Mouse (Mus musculus) E14TG2a.4 (cell line): ENCODE data around the gene Ssh3.

ENCODE experiments used
- H3K27me3 ChIP-seq: 2 replicates; pipeline ENCODE4 v1.6.1; 2014; ENCODE audit warnings: low read length, control low read depth; ENCODE audit not compliant: insufficient read depth
- H3K36me3 ChIP-seq: 2 replicates; pipeline ENCODE4 v1.6.1; 2014; ENCODE audit warnings: low read length, control low read depth; ENCODE audit not compliant: insufficient read depth
- H3K4me1 ChIP-seq: replicated peaks from 2 replicates; pipeline ENCODE4 v1.6.1; 2014; ENCODE audit warnings: low read depth, low read length, control low read depth
- H3K4me3 ChIP-seq: replicated peaks from 2 replicates; pipeline ENCODE4 v1.5.1; 2014; ENCODE audit warnings: mild to moderate bottlenecking, low read length
- H3K9me3 ChIP-seq: 2 replicates; pipeline ENCODE4 v1.6.1; 2014; ENCODE audit warnings: low read length, control low read depth
- CTCF ChIP-seq: conservative IDR thresholded peaks from 2 replicates; pipeline ENCODE4 v1.5.1; 2014; ENCODE audit warnings: low read length
- NANOG ChIP-seq: IDR thresholded peaks from 2 replicates; pipeline ENCODE4 v1.6.1; 2014; ENCODE audit warnings: borderline replicate concordance, low read length, mixed read lengths
- POU5F1 ChIP-seq: IDR thresholded peaks from 2 replicates; pipeline ENCODE4 v1.6.1; 2014; ENCODE audit warnings: low read length, borderline replicate concordance

The Ssh3 gene

GRCm38 (mm10) chr19:4213524-4213974 lies 55.4 kb downstream of the Ssh3 start:
- H3K9me3 ChIP-seq = no peaks in the 10 kb centered on the region
- H3K27me3 ChIP-seq = peaks cover 78% of the 10 kb centered on the region
- no peak for TF ChIP-seq NANOG
- TF ChIP-seq CTCF = no peak
- H3K36me3 ChIP-seq = no peaks in the 10 kb centered on the region
- H3K4me1 ChIP-seq = peaks cover 53% of the 10 kb centered on the region
- H3K4me3 ChIP-seq = peak overlapping the region; percentile 87

GRCm38 (mm10) chr19:4211891-4212588 lies 56.9 kb downstream of the Ssh3 start:
- no peaks in the 10 kb centered on the region for H3K9me3 ChIP-seq
- peaks cover 66% of the 10 kb centered on the region for H3K27me3 ChIP-seq
- H3K36me3 ChIP-seq = no peaks in the 10 kb centered on the region
- no peak overlapping the region for H3K4me3 ChIP-seq
- no peak for TF ChIP-seq NANOG
- TF ChIP-seq CTCF = no peak
- no peak for TF ChIP-seq POU5F1
- peaks cover 68% of the 10 kb centered on the region for H3K4me1 ChIP-seq
